Mouse (Mus musculus): ENCODE data around the gene Wdfy4. TPM values are rescaled to one million over a fixed set of nuclear protein-coding genes. Genes with fewer than 3 reads are reported as not detected.

Wdfy4 gene
- total and polyA plus RNA-seq, 3 experiments: under 0.01 TPM; not detected in 2

GRCm38 (mm10) chr14:32950312-32951301 is 234.7 kb downstream of the Wdfy4 start:
- Histone ChIP-seq H3K27me3 (ENCODE audit: insufficient read depth, low read length) (no peaks in the 10 kb centered on the region), H3K4me1 (ENCODE audit: insufficient read depth, low read depth, low read length) (no peaks in the 10 kb centered on the region), H3K36me3 (replicated peaks) (no peaks in the 10 kb centered on the region), H3K9me3 (replicated peaks) (peaks cover 66% of the 10 kb centered on the region), H3K4me3 (ENCODE audit: low read depth, low read length) (no peak overlapping the region)
- ATAC-seq (ENCODE audit: extremely low read depth, insufficient number of reproducible peaks, low FRiP score, poor library complexity, severe bottlenecking) (no peak), DNase-seq (ENCODE audit: low spot score) (no peak)
- TF ChIP-seq POLR2AphosphoS5 (IDR thresholded peaks at IDR 0.05; ENCODE audit: insufficient replicate concordance, low read depth, low read length): no peak
- no peak for TF ChIP-seq GATA1 (IDR thresholded peaks at IDR 0.05; ENCODE audit: borderline replicate concordance, low read length)
- TF ChIP-seq TAL1 (conservative IDR thresholded peaks at IDR 0.05; ENCODE audit: low read depth, low read length): no peak
- no peak for TF ChIP-seq GATA2 (IDR thresholded peaks at IDR 0.05; ENCODE audit: borderline replicate concordance, low read depth, low read length)
- no peak for TF ChIP-seq CTCF (IDR thresholded peaks at IDR 0.05; ENCODE audit: low read depth, low read length)

GRCm38 (mm10) chr14:32947512-32947911 is 237.8 kb downstream of the Wdfy4 start:
- no peak overlapping the region for H3K4me3 ChIP-seq (ENCODE audit: low read depth, low read length)
- H3K27me3 ChIP-seq (ENCODE audit: insufficient read depth, low read length): no peaks in the 10 kb centered on the region
- TF ChIP-seq CTCF (IDR thresholded peaks at IDR 0.05; ENCODE audit: low read depth, low read length) (no peak), TAL1 (conservative IDR thresholded peaks at IDR 0.05; ENCODE audit: low read depth, low read length) (no peak), POLR2AphosphoS5 (IDR thresholded peaks at IDR 0.05; ENCODE audit: insufficient replicate concordance, low read depth, low read length) (no peak), GATA2 (IDR thresholded peaks at IDR 0.05; ENCODE audit: borderline replicate concordance, low read depth, low read length) (no peak), GATA1 (IDR thresholded peaks at IDR 0.05; ENCODE audit: borderline replicate concordance, low read length) (no peak)
- DNase-seq (ENCODE audit: low spot score) (no peak), ATAC-seq (ENCODE audit: extremely low read depth, insufficient number of reproducible peaks, low FRiP score, poor library complexity, severe bottlenecking) (no peak)
- no peaks in the 10 kb centered on the region for H3K4me1 ChIP-seq (ENCODE audit: insufficient read depth, low read depth, low read length)
- H3K36me3 ChIP-seq (replicated peaks): no peaks in the 10 kb centered on the region
- peaks cover 74% of the 10 kb centered on the region for H3K9me3 ChIP-seq (replicated peaks)

- no peak for DNase-seq (ENCODE audit: low spot score)
- Histone ChIP-seq H3K9me3 (replicated peaks) (peaks cover 42% of the 10 kb centered on the region), H3K36me3 (replicated peaks) (no peaks in the 10 kb centered on the region), H3K4me3 (ENCODE audit: low read depth, low read length) (no peak overlapping the region), H3K4me1 (ENCODE audit: insufficient read depth, low read depth, low read length) (no peaks in the 10 kb centered on the region), H3K27me3 (ENCODE audit: insufficient read depth, low read length) (no peaks in the 10 kb centered on the region)
- no peak for TF ChIP-seq TAL1 (conservative IDR thresholded peaks at IDR 0.05; ENCODE audit: low read depth, low read length)
- TF ChIP-seq GATA2 (IDR thresholded peaks at IDR 0.05; ENCODE audit: borderline replicate concordance, low read depth, low read length): no peak
- TF ChIP-seq CTCF (IDR thresholded peaks at IDR 0.05; ENCODE audit: low read depth, low read length): no peak
- TF ChIP-seq POLR2AphosphoS5 (IDR thresholded peaks at IDR 0.05; ENCODE audit: insufficient replicate concordance, low read depth, low read length): no peak
- TF ChIP-seq GATA1 (IDR thresholded peaks at IDR 0.05; ENCODE audit: borderline replicate concordance, low read length): no peak
- no peak for ATAC-seq (ENCODE audit: extremely low read depth, insufficient number of reproducible peaks, low FRiP score, poor library complexity, severe bottlenecking)
Measured at GRCm38 (mm10) chr14:32939217-32939616, 246.1 kb downstream of the Wdfy4 start.

- H3K4me3 ChIP-seq (ENCODE audit: low read depth, low read length): no peak overlapping the region
- no peaks in the 10 kb centered on the region for H3K36me3 ChIP-seq (replicated peaks)
- no peak for ATAC-seq (ENCODE audit: extremely low read depth, insufficient number of reproducible peaks, low FRiP score, poor library complexity, severe bottlenecking)
- TF ChIP-seq GATA1 (IDR thresholded peaks at IDR 0.05; ENCODE audit: borderline replicate concordance, low read length): no peak
- TF ChIP-seq GATA2 (IDR thresholded peaks at IDR 0.05; ENCODE audit: borderline replicate concordance, low read depth, low read length): no peak
- TF ChIP-seq POLR2AphosphoS5 (IDR thresholded peaks at IDR 0.05; ENCODE audit: insufficient replicate concordance, low read depth, low read length): no peak
- TF ChIP-seq TAL1 (conservative IDR thresholded peaks at IDR 0.05; ENCODE audit: low read depth, low read length): no peak
- no peak for TF ChIP-seq CTCF (IDR thresholded peaks at IDR 0.05; ENCODE audit: low read depth, low read length)
- DNase-seq (ENCODE audit: low spot score): no peak
- peaks cover 44% of the 10 kb centered on the region for H3K9me3 ChIP-seq (replicated peaks)
- no peaks in the 10 kb centered on the region for H3K27me3 ChIP-seq (ENCODE audit: insufficient read depth, low read length)
- H3K4me1 ChIP-seq (ENCODE audit: insufficient read depth, low read depth, low read length): no peaks in the 10 kb centered on the region
Measured at GRCm38 (mm10) chr14:32934064-32934463, 251.2 kb downstream of the Wdfy4 start.

- DNase-seq (ENCODE audit: low spot score) (no peak), ATAC-seq (ENCODE audit: extremely low read depth, insufficient number of reproducible peaks, low FRiP score, poor library complexity, severe bottlenecking) (no peak)
- Histone ChIP-seq H3K27me3 (ENCODE audit: insufficient read depth, low read length) (no peaks in the 10 kb centered on the region), H3K4me3 (ENCODE audit: low read depth, low read length) (no peak overlapping the region), H3K9me3 (replicated peaks) (peaks cover 38% of the 10 kb centered on the region), H3K36me3 (replicated peaks) (no peaks in the 10 kb centered on the region), H3K4me1 (ENCODE audit: insufficient read depth, low read depth, low read length) (no peaks in the 10 kb centered on the region)
- no peak for TF ChIP-seq TAL1 (conservative IDR thresholded peaks at IDR 0.05; ENCODE audit: low read depth, low read length)
- TF ChIP-seq GATA2 (IDR thresholded peaks at IDR 0.05; ENCODE audit: borderline replicate concordance, low read depth, low read length): no peak
- TF ChIP-seq POLR2AphosphoS5 (IDR thresholded peaks at IDR 0.05; ENCODE audit: insufficient replicate concordance, low read depth, low read length): no peak
- no peak for TF ChIP-seq CTCF (IDR thresholded peaks at IDR 0.05; ENCODE audit: low read depth, low read length)
- no peak for TF ChIP-seq GATA1 (IDR thresholded peaks at IDR 0.05; ENCODE audit: borderline replicate concordance, low read length)
Measured at GRCm38 (mm10) chr14:32932220-32932619, 253.1 kb downstream of the Wdfy4 start.

- no peak for TF ChIP-seq TAL1 (conservative IDR thresholded peaks at IDR 0.05; ENCODE audit: low read depth, low read length)
- TF ChIP-seq POLR2AphosphoS5 (IDR thresholded peaks at IDR 0.05; ENCODE audit: insufficient replicate concordance, low read depth, low read length): no peak
- no peak for TF ChIP-seq CTCF (IDR thresholded peaks at IDR 0.05; ENCODE audit: low read depth, low read length)
- TF ChIP-seq GATA2 (IDR thresholded peaks at IDR 0.05; ENCODE audit: borderline replicate concordance, low read depth, low read length): no peak
- TF ChIP-seq GATA1 (IDR thresholded peaks at IDR 0.05; ENCODE audit: borderline replicate concordance, low read length): no peak
- Histone ChIP-seq H3K4me3 (ENCODE audit: low read depth, low read length) (no peak overlapping the region), H3K4me1 (ENCODE audit: insufficient read depth, low read depth, low read length) (no peaks in the 10 kb centered on the region), H3K36me3 (replicated peaks) (no peaks in the 10 kb centered on the region), H3K9me3 (replicated peaks) (peaks cover 40% of the 10 kb centered on the region), H3K27me3 (ENCODE audit: insufficient read depth, low read length) (no peaks in the 10 kb centered on the region)
- no peak for DNase-seq (ENCODE audit: low spot score)
- ATAC-seq (ENCODE audit: extremely low read depth, insufficient number of reproducible peaks, low FRiP score, poor library complexity, severe bottlenecking): no peak
Measured at GRCm38 (mm10) chr14:32931709-32932108, 253.6 kb downstream of the Wdfy4 start.

Data from G1E (cell line).